Mouse (Mus musculus) right cerebral cortex, postnatal 25 days (tissue): Measurements from ENCODE around the gene Fgl2.
A peak's percentile ranks its signal among the peaks of the same experiment; 100 is the strongest.
"Not testable (repeated sequence)": the region's sequence is repeated elsewhere in the genome, so short reads cannot be mapped to it uniquely, and the experiment has no call there.

Source experiments
- DNase-seq: peaks from one replicate; pipeline ENCODE4 v3.0.0; 2022

Fgl2 gene

GRCm38 (mm10) chr5:21372493-21373179 lies at the start of gene Fgl2:
TSS of gene Fgl2 (plus strand) at chr5:21372642.
- DNase-seq = peak; percentile 23

- DNase-seq = no peak
Measured at GRCm38 (mm10) chr5:21326494-21326893, 45.9 kb upstream of the Fgl2 start.

GRCm38 (mm10) chr5:21328560-21328959 lies 43.9 kb upstream of the Fgl2 start:
- no peak for DNase-seq

GRCm38 (mm10) chr5:21329672-21330665 lies 42.5 kb upstream of the Fgl2 start:
- DNase-seq = no peak

- no peak for DNase-seq
Measured at GRCm38 (mm10) chr5:21331656-21332055, 40.8 kb upstream of the Fgl2 start.

GRCm38 (mm10) chr5:21332119-21332518 lies 40.3 kb upstream of the Fgl2 start:
- no peak for DNase-seq

- not testable (repeated sequence) for DNase-seq
Measured at GRCm38 (mm10) chr5:21342265-21342664, 30.2 kb upstream of the Fgl2 start.

- no peak for DNase-seq
Measured at GRCm38 (mm10) chr5:21348366-21348765, 24.1 kb upstream of the Fgl2 start.

GRCm38 (mm10) chr5:21351678-21352077 lies 20.8 kb upstream of the Fgl2 start:
- no peak for DNase-seq

- DNase-seq = no peak
Measured at GRCm38 (mm10) chr5:21358648-21359047, 13.8 kb upstream of the Fgl2 start.

GRCm38 (mm10) chr5:21363343-21363742 lies 9.1 kb upstream of the Fgl2 start:
- no peak for DNase-seq

GRCm38 (mm10) chr5:21366338-21367053 lies 5.9 kb upstream of the Fgl2 start:
- no peak for DNase-seq

- no peak for DNase-seq
Measured at GRCm38 (mm10) chr5:21367514-21367913, 4.9 kb upstream of the Fgl2 start.

- no peak for DNase-seq
Measured at GRCm38 (mm10) chr5:21370218-21370947, 2.1 kb upstream of the Fgl2 start.

GRCm38 (mm10) chr5:21371920-21372319 lies 522 bp upstream of the Fgl2 start:
- DNase-seq = no peak

GRCm38 (mm10) chr5:21373180-21373518 lies 707 bp downstream of the Fgl2 start:
- no peak for DNase-seq

- DNase-seq = no peak
Measured at GRCm38 (mm10) chr5:21376935-21377334, 4.5 kb downstream of the Fgl2 start.

- no peak for DNase-seq
Measured at GRCm38 (mm10) chr5:21378397-21378796, 6.0 kb downstream of the Fgl2 start.

GRCm38 (mm10) chr5:21381986-21382385 lies 9.5 kb downstream of the Fgl2 start:
- no peak for DNase-seq

GRCm38 (mm10) chr5:21382678-21383077 lies 10.2 kb downstream of the Fgl2 start:
- DNase-seq = no peak

- DNase-seq = no peak
Measured at GRCm38 (mm10) chr5:21383392-21384251, 11.2 kb downstream of the Fgl2 start.
